Comparison of ENCODE assay signal across 30 mouse cellular contexts in genomic region chr19:5543362-5543761, GRCm38 (mm10). TPM values are rescaled to one million over a fixed set of nuclear protein-coding genes. Genes with fewer than 3 reads are reported as not detected.
"Had no signal": no experiment of that assay in that cellular context is flagged by ENCODE, and none has a peak within 500 bp of the region (broad histone marks: within the 10 kb centered on the region; RNA-seq: fewer than 3 reads in every experiment).

No protein-coding gene starts in this region.

- H3K4me1 ChIP-seq: heart, embryonic 12.5 days; hindbrain, embryonic 12.5 days; limb, embryonic 13.5 days; liver, embryonic 13.5 days; liver, embryonic 15.5 days had no signal

- H3K36me3 ChIP-seq: heart, embryonic 10.5 days; heart, embryonic 12.5 days; hindbrain, embryonic 10.5 days; hindbrain, embryonic 12.5 days; intestine, embryonic 15.5 days; limb, embryonic 13.5 days; liver, embryonic 13.5 days; liver, embryonic 15.5 days had no signal

- H3K9me3 ChIP-seq: heart, embryonic 10.5 days; heart, embryonic 12.5 days; hindbrain, embryonic 10.5 days; hindbrain, embryonic 12.5 days; intestine, embryonic 15.5 days; limb, embryonic 13.5 days; liver, embryonic 13.5 days; liver, embryonic 15.5 days had no signal

- DNase-seq: gastrocnemius, postnatal 14 days; gastrocnemius, postnatal 36 days; heart, adult 18-20 months; heart, postnatal 10 days; heart, postnatal 4 days; kidney, adult 18-20 months; kidney, adult 8-10 months; kidney, postnatal 10 days; kidney, postnatal 25 days; kidney, postnatal 4 days; liver; liver, embryonic 13.5 days had no signal

- H3K4me3 ChIP-seq: heart, embryonic 10.5 days; heart, embryonic 12.5 days; hindbrain, embryonic 10.5 days; hindbrain, embryonic 12.5 days; intestine, embryonic 15.5 days; layer of hippocampus, adult 2 months; left cerebral cortex, adult 2 months; limb, embryonic 13.5 days; liver, embryonic 13.5 days; liver, embryonic 15.5 days had no signal

- ATAC-seq: hindbrain, embryonic 16.5 days; inflammation-experienced regulatory T-cells, adult 6 months; intestine, embryonic 15.5 days; intestine, postnatal 0 days had no signal

- H3K27ac ChIP-seq: heart, embryonic 10.5 days; hindbrain, embryonic 12.5 days; hindbrain, embryonic 14.5 days; intestine, embryonic 15.5 days; layer of hippocampus, adult 2 months; left cerebral cortex, adult 2 months; limb, embryonic 13.5 days; liver, embryonic 13.5 days; liver, embryonic 15.5 days had no signal

- H3K4me2 ChIP-seq: heart, embryonic 12.5 days; hindbrain, embryonic 12.5 days; hindbrain, embryonic 14.5 days; intestine, embryonic 15.5 days; limb, embryonic 13.5 days; liver, embryonic 11.5 days; liver, embryonic 13.5 days; liver, embryonic 15.5 days had no signal

- H3K9ac ChIP-seq: heart, embryonic 12.5 days; hindbrain, embryonic 14.5 days; intestine, embryonic 15.5 days; limb, embryonic 13.5 days; liver, embryonic 13.5 days; liver, embryonic 15.5 days had no signal

- H3K27me3 ChIP-seq: intestine, embryonic 15.5 days; limb, embryonic 13.5 days had no signal

RNA-seq across cellular contexts. Expression of gene Ovol1, which starts 17.1 kb away (rescaled TPM):
- polyA plus RNA-seq: heart, embryonic 12.5 days; heart, embryonic 14.5 days; inflammation-experienced regulatory T-cells, adult 6 months; liver, embryonic 15.5 days had no signal

RNA-seq across cellular contexts. Expression of gene 1700020D05Rik, which starts 39.8 kb away (rescaled TPM):
- polyA plus RNA-seq: heart, embryonic 16.5 days; hindbrain, embryonic 10.5 days; intestine, embryonic 15.5 days; intestine, postnatal 0 days; kidney, embryonic 14.5 days; kidney, embryonic 16.5 days; limb, embryonic 13.5 days; liver, embryonic 11.5 days had no signal
